Mouse (Mus musculus): ENCODE data around the gene Fam155a.

The Fam155a gene

DNA sequence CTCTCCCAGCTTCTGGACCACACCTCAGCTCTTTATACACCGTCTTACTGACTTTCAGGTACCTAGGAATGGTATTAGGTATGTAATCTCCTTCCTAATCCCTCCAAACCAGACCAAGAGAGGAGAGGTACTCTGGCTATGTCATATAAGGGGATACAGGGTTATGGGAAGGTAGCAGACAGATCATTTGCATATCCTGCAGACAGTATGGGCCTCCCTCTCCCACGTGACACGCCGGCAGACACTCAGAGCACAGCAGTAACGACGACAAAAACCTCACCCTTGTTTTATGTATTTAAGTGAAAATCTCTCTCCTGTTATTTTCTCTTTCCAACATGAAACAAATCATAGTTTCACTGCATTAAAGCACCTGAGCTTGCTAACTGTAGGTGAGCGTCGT lies 496.8 kb downstream of the Fam155a start:
- no peak for DNase-seq (ENCODE audit: low spot score)

- no peak for DNase-seq (ENCODE audit: low spot score)
Measured at GRCm38 (mm10) chr8:9264378-9264777, 506.6 kb downstream of the Fam155a start.

- DNase-seq (ENCODE audit: low spot score), result no peak
Measured at GRCm38 (mm10) chr8:9261527-9261926, 509.4 kb downstream of the Fam155a start.

GRCm38 (mm10) chr8:9255316-9255715 lies 515.6 kb downstream of the Fam155a start:
- DNase-seq (ENCODE audit: low spot score), result no peak

DNA sequence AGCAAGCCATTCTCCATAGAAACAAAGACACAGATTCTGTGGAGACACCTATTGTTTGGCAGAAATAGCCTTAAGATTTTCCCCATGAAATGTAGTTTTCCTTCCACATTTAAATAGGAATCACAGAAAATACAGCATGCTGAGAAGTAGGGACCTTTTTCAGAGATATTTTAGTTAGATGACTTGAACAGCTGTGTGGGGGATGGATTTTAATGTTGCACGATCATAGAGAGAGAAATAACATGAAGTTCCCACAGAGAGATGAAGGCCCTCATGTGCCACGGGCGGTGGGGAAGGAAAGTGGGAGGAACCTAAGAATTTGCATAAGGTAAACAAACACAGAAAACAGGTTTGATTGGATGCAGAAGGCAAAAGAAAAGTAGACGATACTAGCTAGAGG lies 518.0 kb downstream of the Fam155a start:
- no peak for DNase-seq (ENCODE audit: low spot score)

- no peak for DNase-seq (ENCODE audit: low spot score)
Measured at GRCm38 (mm10) chr8:9248109-9248821, 522.7 kb downstream of the Fam155a start.

GRCm38 (mm10) chr8:9245994-9246393 lies 525.0 kb downstream of the Fam155a start:
- DNase-seq (ENCODE audit: low spot score), result no peak

- DNase-seq (ENCODE audit: low spot score), result no peak
Measured at GRCm38 (mm10) chr8:9240996-9241395, 530.0 kb downstream of the Fam155a start.

DNA sequence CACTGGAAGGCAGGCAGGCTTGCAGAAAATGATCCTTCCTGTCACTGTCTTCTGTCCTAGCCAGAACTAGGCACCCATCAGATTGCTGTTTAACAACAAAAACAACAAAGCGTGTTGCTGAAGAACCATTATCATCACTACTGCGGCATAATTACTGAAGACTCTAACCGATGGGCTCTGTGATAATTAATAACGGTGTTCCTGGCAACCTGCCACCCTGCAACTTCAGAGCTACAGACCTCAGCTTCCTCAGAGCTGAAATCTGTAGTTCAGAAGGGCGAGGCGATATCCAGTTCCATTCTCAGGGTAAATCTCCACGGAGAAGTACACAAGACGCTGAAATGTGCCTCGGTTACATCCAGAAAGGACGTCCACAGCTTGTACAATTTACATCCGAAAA lies 531.2 kb downstream of the Fam155a start:
- no peak for DNase-seq (ENCODE audit: low spot score)

DNA sequence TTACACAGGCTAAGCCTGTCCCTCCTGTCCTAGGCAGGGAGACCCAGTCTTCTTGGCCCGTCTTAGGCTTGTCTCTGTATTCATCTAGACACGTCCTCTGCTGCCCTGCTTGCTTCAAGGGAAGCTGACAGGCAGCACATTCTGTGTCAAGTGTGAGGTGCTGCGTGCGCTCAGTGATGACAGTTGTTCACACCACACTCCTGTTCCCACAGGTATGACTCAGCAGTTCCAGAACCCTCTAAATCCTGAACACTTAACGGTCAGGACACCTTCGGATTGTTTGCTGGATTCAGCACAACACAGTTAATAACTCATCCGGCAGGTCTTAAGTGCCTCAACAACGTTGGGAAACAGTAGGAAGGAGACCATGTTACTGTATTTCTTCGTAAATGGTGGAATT lies 532.0 kb downstream of the Fam155a start:
- no peak for DNase-seq (ENCODE audit: low spot score)

DNA sequence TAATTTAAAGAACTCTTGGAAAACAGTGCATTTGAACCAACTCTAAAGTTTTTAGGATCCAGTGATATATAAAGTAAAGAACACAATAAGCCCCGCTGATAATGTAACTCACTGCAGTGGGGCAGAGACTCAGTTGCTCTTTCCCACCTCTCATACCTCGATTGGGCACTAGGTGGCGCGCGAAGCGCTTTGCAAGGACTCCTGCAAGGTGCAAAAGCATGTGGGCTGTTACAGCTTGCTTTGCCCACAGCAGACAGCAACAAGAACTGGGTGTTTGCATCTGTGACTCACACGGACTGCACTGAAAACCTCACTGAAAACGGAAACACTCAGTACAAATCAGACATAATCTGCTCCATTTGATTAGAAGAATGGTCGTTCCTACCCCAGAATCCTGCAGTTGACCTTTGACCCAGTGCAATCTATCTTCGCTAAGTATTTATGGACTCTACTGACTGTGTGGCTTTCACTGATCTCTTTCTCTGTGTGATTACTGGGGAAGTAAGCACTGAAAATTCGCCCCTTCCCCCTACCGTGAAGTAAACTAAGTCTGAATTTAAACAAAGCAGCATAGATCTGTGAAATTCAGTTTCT lies 537.5 kb downstream of the Fam155a start:
- peak; percentile 84 for DNase-seq (ENCODE audit: low spot score)

DNA sequence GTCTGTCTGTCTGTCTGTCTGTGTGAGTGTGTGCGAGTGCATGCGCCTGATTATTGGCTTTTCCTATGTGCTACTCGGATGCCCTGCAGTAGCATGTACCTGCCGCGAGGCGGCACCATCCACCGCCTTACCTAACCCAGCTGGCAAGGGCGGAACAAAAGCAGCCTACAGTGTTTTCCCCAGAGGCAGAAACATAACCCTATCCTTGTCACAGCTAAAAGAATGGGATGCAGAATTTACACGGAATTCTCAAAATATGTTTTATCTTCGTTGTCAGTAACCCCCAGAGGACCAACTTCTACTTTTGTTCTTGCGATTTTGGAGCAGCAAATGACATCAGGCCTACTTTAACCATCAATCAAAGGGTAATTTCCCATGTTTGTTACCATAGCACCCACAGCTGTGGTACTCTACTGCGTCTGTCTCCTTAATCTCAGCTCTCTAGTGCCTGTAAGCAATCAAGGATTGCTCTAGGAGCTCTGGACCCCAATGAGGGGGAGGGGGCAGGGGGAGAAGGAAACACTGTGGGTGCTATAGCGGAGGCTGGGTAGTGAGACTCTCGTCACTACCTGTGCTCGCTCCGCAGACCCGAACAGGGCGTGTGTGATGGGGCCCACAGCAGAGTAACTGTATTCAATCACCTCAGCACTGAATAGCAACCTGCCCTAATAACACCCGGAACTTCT lies 543.0 kb downstream of the Fam155a start:
- peak; percentile 60 for DNase-seq (ENCODE audit: low spot score)

DNA sequence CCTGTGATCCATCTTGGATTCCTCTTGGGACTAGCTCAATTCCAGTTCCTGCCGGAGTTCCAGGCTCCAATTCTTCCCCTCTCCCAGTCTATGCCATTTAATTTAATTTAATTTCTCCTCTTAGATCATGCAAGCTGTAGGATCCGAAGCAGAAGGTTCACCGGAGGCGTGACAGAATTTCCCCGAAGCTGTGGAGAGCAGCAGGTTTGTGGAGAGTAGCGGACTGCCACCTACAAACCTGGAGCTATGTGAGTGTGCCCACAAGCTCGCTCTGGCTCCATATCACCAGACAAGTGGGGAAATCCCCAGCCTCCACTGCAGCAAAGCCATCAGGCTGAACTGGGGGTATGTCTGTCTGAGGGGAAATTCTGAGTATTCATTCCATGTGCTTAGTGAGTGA lies 544.2 kb downstream of the Fam155a start:
- no peak for DNase-seq (ENCODE audit: low spot score)

GRCm38 (mm10) chr8:9211751-9212150 lies 559.2 kb downstream of the Fam155a start:
- DNase-seq (ENCODE audit: low spot score), result no peak

DNA sequence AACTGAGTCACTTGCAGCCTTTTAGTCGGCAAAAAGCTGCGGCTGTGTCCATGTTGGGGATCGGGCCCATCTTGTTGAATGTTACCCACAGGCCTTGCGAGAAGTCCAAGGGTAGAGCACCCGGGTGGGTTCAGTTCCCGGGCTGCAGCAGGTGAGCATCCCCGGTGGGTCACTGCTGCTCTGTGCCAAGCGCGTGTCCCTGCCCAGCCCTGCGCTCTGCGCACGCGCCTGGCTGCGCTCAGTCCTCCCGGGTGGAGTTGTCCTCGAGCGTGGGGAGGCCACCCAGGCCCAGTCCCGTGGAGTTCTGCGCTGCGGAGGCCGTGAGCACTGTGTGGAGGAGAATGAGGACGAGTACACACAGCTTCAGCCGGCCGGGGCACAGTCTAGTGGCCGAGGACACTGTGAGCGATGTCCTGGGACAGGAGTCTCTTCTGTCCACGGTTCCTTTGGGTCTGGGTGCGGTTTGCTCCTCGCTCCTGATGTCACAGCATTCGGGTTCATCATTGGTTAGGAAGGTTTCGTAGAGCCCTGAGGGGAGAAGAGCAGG lies 563.4 kb downstream of the Fam155a start:
- no peak for DNase-seq (ENCODE audit: low spot score)

DNA sequence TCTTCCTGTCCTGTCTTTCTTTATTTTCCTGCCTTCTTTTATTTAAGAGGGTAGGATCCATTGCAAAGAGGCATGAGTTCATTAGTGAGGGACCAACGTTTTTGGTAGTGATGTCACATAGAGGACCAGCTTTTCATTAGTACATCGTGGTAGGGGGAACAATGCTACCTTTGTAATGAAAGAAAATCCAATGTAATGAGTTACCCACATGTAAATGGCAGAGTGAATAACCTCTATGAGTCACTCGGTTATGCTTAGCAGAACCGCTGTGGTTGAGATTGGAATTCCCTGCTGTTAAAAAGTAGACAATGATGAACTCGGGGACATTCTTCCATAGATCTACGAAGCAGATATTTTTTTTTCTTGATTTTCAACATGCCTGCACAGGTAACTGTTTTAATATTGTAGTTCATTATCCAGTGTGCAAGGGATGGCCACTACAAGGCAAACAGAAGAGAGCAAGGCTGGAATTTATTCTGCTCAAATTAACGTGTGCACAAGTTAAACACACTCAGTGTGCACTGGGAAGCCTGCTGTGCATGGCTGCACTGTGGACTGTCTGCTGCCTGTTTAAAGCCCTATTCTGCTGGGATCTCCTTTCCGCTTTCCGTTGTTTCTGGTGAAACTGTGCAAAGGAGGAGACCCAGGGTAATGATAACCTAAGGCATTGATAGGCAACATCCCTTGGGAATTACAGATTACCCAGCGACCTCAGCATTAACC lies 566.5 kb downstream of the Fam155a start:
- DNase-seq (ENCODE audit: low spot score), result no peak

DNA sequence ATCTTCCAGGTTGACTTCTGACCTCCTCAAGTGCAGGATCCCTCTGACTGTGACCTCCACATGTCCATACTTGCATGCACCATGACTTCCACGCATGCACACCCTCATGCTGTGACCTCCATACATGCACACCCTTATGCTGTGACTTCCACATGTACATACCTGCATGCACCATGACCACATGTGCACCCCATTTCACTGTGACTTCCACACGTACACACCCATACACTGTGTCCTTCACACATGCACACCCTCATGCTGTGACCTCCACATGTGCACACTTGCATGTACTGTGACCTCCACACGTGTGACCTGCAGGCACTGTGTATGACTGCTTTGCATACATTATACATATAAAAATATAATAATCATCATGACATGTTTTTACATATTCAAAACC lies 570.9 kb downstream of the Fam155a start:
- DNase-seq (ENCODE audit: low spot score), result no peak

DNA sequence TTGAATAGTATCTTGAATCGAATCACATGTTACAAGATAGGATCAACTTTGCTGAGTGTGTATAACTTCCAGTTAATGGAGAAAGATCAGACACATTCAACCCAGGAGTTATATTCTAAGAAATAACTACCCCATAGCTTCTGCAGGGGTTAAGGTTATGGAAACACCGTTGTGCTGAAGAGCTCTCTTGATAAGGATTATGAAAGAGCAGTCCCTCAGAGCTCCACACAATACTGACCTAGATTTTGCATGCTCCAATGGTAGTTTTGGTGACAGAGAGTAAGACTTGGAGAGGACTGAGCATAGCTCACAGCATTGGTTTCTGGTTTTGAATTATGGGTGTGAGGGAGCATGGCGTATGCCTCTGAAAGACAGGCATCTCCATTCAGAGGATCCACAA lies 579.3 kb downstream of the Fam155a start:
- no peak for DNase-seq (ENCODE audit: low spot score)

- DNase-seq (ENCODE audit: low spot score), result no peak
Measured at GRCm38 (mm10) chr8:9188616-9189015, 582.3 kb downstream of the Fam155a start.

DNA sequence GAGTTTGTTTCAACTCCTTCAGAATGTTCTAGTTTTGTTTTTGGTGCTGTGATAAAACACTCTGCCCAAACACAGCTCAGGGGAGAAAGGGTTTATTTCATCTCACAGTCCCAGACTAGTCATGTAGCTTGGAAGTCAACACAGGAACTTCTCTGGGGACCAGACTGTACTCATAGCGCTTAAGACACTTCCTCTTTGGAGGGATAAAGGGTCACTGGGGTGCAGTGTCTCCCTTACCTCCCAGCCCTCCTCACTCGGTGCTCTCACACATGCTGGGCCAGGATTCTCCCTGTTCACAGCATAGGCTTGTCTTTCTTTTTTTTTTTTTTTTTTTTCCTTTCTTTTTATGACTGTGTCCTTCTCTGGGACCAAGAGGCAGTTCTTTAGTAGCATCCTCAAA lies 585.8 kb downstream of the Fam155a start:
- DNase-seq (ENCODE audit: low spot score), result no peak

- no peak for DNase-seq (ENCODE audit: low spot score)
Measured at GRCm38 (mm10) chr8:9182461-9182860, 588.5 kb downstream of the Fam155a start.

GRCm38 (mm10) chr8:9180686-9181315 lies 590.2 kb downstream of the Fam155a start:
- DNase-seq (ENCODE audit: low spot score), result no peak
